ENCODE assay signal across 14 mouse cellular contexts in the genomic region with DNA sequence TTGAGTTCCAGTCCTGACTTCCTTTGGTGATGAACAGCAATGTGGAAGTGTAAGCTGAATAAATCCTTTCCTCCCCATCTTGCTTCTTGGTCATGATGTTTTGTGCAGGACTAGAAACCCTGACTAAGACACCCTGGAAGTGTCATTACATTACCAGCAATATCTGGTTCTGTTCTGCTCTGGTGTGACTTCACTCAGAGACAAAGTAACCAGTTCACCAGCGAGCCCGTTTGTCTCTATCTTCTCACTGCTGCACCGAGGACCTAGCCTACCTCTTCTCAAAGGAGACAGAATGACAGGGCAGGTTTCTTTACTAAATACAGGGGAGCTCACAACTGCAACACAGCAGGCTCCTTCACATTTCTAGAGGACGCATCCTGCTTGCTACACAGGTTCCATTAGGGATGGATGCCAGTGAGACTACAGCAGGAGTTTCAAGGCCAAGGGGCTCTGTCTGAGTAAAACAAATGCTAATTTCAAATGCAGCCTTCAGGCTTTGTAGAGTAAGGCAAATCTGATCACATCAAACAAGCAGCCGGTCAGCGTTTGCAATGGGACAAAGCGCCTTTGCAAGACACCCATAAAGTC.
"Had no signal": no experiment of that assay in that cellular context is flagged by ENCODE, and none has a peak within 500 bp of the region (broad histone marks: within the 10 kb centered on the region; RNA-seq: fewer than 3 reads in every experiment).

No protein-coding gene starts in this region.

- H3K4me1 ChIP-seq: kidney, embryonic 15.5 days; limb, embryonic 12.5 days; midbrain, embryonic 15.5 days; neural tube, embryonic 12.5 days had no signal

- H3K4me3 ChIP-seq: kidney, embryonic 15.5 days; limb, embryonic 12.5 days; megakaryocyte, embryonic 14.5 days; midbrain, embryonic 15.5 days; neural tube, embryonic 12.5 days had no signal

- H3K27ac ChIP-seq: kidney, embryonic 15.5 days; limb, embryonic 12.5 days; midbrain, embryonic 15.5 days; neural tube, embryonic 12.5 days had no signal

- H3K4me2 ChIP-seq: kidney, embryonic 15.5 days; limb, embryonic 12.5 days; lung, embryonic 14.5 days; midbrain, embryonic 11.5 days; midbrain, embryonic 15.5 days; neural tube, embryonic 12.5 days had no signal

- H3K27me3 ChIP-seq: kidney, embryonic 15.5 days; limb, embryonic 12.5 days; megakaryocyte, embryonic 14.5 days; midbrain, embryonic 15.5 days; neural tube, embryonic 12.5 days had no signal

- H3K36me3 ChIP-seq: kidney, embryonic 15.5 days; limb, embryonic 12.5 days; midbrain, embryonic 15.5 days; neural tube, embryonic 12.5 days had no signal

- H3K9ac ChIP-seq: kidney, embryonic 15.5 days; limb, embryonic 12.5 days; lung, embryonic 14.5 days; midbrain, embryonic 15.5 days; neural tube, embryonic 12.5 days had no signal

- DNase-seq: kidney, adult 2 months; kidney, postnatal 14 days; layer of hippocampus, postnatal 36 days; lung, embryonic 14.5 days; lung, postnatal 10 days; retina, postnatal 1 day; thymus, postnatal 36 days had no signal

- H3K9me3 ChIP-seq: kidney, embryonic 15.5 days; limb, embryonic 12.5 days; megakaryocyte, embryonic 14.5 days; midbrain, embryonic 15.5 days; neural tube, embryonic 12.5 days had no signal

- ATAC-seq: intestine, embryonic 16.5 days; midbrain, embryonic 15.5 days had no signal
